Mouse (Mus musculus) CH12.LX (cell line): Measurements from ENCODE around the gene Pgm3.

Source experiments
- CHD2 ChIP-seq: IDR thresholded peaks from 2 replicates; pipeline ENCODE4 v1.6.1; 2011; ENCODE audit warnings: low read length, improper control_type of control experiment
- CTCF ChIP-seq, 2 experiments: IDR thresholded peaks in 1 of 2; conservative IDR thresholded peaks in 1 of 2; 2 replicates each; pipeline ENCODE4 v1.5.1; 2011 to 2012; ENCODE audit warnings: low read depth in 2 of 2, low read length in 2 of 2, improper control_type of control experiment in 1 of 2, inconsistent platforms in 1 of 2, mild to moderate bottlenecking in 1 of 2, moderate library complexity in 1 of 2
- JUND ChIP-seq: conservative IDR thresholded peaks from 2 replicates; pipeline ENCODE4 v1.6.1; 2011; ENCODE audit warnings: low read depth, low read length, improper control_type of control experiment
- POLR2A ChIP-seq: IDR thresholded peaks from 2 replicates; pipeline ENCODE4 v1.6.1; 2011; ENCODE audit warnings: low read depth, mild to moderate bottlenecking, improper control_type of control experiment, low read length
- POLR2AphosphoS2 ChIP-seq: IDR thresholded peaks from 2 replicates; pipeline ENCODE4 v1.6.1; 2011; ENCODE audit warnings: low read depth, low read length, improper control_type of control experiment
- SMC3 ChIP-seq: IDR thresholded peaks from 2 replicates; pipeline ENCODE4 v1.6.1; 2011; ENCODE audit warnings: low read depth, low read length, improper control_type of control experiment
- UBTF ChIP-seq: IDR thresholded peaks from 2 replicates; pipeline ENCODE4 v1.6.1; 2012; ENCODE audit warnings: low read depth, mild to moderate bottlenecking, inconsistent platforms, low read length, improper control_type of control experiment, moderate library complexity
- USF1 ChIP-seq: IDR thresholded peaks from 2 replicates; pipeline ENCODE4 v1.6.1; 2014; ENCODE audit warnings: low read depth, mild to moderate bottlenecking, inconsistent platforms, low read length, improper control_type of control experiment

- no peak for TF ChIP-seq POLR2A
- TF ChIP-seq UBTF: no peak
- TF ChIP-seq POLR2AphosphoS2: no peak
- no peak for TF ChIP-seq SMC3
- no peak for TF ChIP-seq JUND
- TF ChIP-seq CHD2: no peak
- no peak for TF ChIP-seq USF1
- TF ChIP-seq CTCF (conservative IDR thresholded peaks at IDR 0.05 in 1 of 2, IDR thresholded peaks at IDR 0.05 in 1 of 2; ENCODE audit: low read depth in 2 of 2, low read length in 2 of 2): no peak
These were observed 20.9 kb downstream of the Pgm3 start for GRCm38 (mm10) chr9:86550717-86551116.
